Mouse (Mus musculus): ENCODE results near the gene Ccdc36.

DNA sequence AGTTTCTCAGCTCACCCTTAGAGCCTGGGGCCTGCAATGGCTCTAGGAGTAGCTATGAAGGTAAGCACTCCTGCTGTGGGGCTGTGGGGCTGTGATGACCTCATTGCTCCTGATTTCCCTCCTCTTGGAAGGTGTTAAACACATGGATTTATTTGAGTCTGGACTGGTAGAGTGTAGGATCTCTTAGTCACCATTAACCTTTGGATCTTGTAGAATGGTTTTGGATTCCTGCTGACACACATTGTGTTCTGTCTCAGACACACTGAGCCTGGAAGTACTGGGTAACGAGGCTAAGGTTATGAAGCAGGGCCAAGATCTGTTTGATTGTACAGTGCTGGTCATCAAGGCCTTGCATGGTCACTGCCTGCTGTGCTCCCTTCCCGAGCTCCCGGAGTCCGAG lies 49.0 kb downstream of the Ccdc36 start:
- no peak for TF ChIP-seq GATA1 (IDR thresholded peaks at IDR 0.05; ENCODE audit: borderline replicate concordance, low read length)
- no peak for TF ChIP-seq FLI1 (IDR thresholded peaks at IDR 0.05; ENCODE audit: low read length)
